Mouse (Mus musculus) T-helper 17 cell (primary cell): ENCODE measurements at regions not wholly inside any gene's neighbourhood (a gene's known extent, or its start where the extent isn't known, plus 50 kb on each side); places are given as distances from the start of the nearest gene placed in this dataset.

Source experiments
- in situ Hi-C, 2 experiments: fragments of 300-600 bp; cut with MboI, MseI; formaldehyde crosslinking; loops; 1 replicate in 1 of 2; 2 replicates in 1 of 2; pipeline ENCODE4 v1.15.1; 2025; ENCODE audit warnings: high pct_unique_total_duplicates in 2 of 2

DNA sequence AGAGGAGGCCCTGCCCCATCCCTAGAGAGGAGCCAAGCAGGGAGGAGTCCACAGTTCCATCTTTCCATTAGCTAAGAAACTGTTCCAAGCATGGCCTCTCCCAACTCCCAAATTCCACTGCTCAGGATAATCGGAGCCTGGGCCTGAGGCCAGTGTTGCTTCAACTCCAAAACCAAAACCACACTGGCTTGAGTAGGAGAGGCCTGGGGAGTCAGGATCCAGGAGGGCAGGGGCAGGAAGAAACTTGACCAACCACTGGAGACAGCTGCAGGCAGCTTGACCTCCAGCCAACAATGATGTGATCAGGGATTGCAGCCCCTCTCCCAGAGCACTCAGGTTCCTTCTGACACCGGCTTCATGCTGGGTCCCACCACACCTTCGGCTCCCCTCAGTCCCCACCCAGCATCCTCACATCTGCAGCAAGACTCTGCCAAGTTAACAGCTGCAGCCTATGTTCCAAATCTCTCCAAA is 99.1 kb upstream of the Zmiz1 start:
- in situ Hi-C loops = no loop called here

DNA sequence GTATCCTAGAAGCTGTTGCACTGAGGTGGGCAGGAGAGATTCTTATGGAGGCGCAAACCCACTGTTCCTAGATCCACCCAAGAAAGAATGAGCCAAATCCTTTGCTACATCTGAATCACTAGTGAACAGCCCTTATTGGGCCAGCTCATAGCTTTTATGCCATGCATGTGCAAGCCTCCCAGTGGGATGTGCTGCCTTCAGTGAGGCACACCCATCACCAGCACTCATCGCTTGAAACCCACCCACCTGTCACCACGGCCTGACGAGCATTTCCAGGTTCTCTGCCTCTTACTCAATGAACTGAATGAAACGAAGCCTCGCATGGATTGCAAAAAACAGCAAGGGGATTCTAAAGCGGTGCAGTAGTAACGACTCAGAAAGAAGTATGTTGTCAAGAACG is 98.3 kb upstream of the Zmiz1 start:
- in situ Hi-C loops = no loop called here

DNA sequence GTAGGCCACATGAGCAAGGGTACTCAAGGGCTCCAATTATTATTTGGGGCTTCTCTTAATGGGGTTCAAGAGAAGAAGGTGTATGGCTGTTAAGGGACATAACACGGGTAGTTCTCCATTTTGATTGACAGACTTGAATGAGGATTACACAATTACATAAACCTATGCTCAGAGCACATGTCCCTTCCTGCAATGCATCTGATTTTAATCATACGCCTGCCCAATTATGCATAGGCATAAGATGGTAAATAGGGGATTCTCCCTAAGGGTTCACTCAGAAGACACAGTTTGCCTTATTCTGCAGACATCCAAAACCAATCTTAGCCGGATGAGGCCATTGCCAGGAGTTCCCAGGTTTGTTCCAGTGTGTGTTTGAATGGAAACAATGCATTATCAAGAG is 97.9 kb upstream of the Zmiz1 start:
- in situ Hi-C loops = no loop called here

DNA sequence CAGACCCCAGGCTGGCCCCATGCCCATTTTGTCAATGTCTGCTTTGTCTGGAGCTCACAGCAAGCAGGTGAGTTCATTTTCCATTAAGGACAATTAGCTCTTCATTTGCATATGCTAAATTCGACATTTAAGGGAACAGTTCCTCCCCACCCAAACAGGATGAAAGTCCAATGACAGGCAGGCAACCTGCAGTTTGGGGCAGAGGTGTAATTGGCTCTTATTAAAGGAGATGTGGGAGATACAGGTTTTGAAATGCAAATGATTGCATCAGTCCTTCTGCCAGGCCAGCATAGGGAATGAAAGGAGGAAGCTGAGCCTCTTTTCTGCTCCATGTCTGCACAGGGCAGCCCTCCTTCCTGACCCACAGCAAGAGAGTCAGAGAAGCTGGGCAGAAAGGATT is 96.2 kb upstream of the Zmiz1 start:
- in situ Hi-C loops = no loop called here

DNA sequence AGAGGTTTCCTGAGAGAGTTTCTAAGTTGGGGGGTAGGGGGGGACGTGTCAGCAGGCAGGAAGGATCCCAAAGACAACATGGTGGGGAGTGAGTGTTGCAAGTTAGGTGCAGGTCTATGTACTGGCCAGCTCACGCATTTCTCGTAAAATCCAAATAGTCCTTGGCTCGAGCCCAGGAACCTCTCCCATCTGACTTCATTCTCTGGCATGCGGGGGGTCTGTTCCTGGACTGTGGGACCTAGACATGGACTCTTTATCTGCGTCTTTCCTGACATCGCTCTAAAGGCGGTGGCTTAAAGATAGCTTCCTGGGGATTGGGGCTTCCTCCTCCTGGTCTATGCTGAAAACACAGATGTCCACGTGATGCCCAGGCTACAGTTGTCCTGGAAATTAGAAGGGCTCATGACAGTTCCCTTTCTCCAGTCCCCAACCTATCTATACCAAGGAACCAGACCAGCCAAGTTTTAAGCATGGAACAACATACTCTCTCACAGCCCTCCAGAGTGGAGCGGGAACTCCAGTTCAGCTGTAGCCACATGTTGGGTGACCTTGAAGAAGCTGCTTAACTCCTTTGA is 93.7 kb upstream of the Zmiz1 start:
- in situ Hi-C loops = no loop called here

DNA sequence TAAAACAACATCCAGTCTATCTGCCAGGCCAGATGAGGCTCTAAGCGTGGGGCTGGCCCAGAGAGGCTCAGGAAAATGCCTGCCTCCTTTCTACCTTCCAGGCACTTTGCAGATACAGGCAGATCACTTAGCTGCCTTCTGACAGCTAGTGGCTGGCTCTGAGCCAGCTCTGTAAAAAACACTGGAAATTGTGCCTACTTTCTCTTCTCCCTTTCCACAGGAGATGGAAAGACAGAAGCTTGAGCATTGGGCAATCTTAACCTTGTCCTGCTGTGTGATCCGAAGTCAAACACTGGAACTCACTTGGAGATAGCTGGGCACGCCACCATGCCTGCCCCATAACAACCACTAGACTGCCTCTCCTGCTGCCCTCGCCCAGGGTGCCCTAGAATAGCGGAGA is 93.0 kb upstream of the Zmiz1 start:
- in situ Hi-C loops = no loop called here

DNA sequence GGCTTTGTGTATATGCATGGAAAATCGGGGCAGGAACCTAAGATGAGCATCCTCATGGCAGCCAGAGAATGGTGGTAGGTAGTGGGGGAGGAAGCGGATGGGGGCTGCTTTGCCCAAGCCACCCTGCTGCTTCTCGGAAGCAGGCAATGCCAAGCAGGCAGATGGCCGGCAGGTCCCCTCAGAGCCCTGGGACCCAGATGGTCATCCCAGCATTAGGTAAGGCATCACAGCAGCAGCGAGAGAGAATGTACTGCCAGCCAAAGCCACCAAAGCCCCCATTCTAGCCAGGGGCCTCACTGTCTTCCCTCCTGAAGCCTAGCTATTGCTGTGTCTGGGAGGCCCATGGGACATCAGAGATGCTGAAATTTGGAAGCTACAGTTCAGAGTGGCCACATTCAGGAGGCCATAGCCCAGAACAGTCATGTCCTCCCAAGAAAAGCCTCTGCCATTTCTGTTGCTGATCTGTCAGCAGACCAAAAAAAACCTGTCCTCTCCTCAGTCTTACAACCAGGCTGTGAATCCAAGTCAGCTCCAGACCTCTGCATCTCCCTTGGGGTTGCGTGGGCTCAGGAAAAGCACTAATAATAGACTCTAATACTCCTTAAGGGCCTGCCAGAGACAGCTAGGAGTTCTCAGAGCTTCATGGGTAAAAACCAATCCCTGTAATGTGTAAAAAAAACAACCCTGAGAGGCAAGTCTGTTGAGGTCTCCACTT is 88.5 kb upstream of the Zmiz1 start:
- in situ Hi-C loops = loop anchor here in 1 of 2 experiments (5.0 kb wide), 1 partner anchor 82 kb away; no protein-coding TSS in a partner anchor

DNA sequence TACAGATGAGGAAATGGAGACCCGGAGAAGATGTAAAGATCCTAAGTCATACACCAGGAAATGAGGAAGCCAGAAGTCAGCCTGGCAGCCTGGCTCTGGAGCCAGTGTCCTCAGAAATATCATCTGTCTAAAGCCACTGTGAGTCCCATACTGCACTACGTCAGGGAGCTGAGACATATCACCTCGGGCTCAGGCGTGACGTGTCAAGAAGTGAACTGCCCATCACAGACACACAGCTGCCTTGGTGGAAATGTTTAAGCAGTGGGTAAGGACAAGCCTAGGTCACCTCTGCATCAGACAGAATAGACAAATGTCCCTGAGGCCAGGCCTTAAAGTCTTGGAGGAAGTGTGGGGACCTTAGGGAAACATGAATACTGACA is 88.0 kb upstream of the Zmiz1 start:
- in situ Hi-C loops = loop anchor here in 1 of 2 experiments (5.0 kb wide), 1 partner anchor 81 kb away; no protein-coding TSS in a partner anchor

DNA sequence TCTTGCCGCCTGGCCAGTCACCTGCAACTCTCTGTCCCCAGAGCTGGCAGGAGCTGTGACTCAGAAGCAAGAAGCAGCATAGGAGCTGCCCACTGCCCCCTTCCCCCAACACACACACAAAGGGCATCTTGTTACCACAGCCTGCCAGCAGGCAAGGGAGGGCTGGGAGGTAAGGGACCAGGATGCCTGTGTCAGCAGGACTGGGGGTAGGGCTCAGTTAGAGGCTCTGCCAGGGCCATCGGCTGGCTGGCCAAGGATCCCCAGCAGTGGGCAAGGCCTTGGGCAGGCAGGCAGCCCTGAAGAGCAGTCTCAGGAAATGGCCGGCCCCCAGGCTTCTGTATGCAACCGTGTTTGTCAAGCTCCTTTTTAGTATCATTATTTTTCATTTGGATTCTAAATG is 87.3 kb upstream of the Zmiz1 start:
- in situ Hi-C loops = loop anchor here in 1 of 2 experiments (5.0 kb wide), 1 partner anchor 81 kb away; no protein-coding TSS in a partner anchor

DNA sequence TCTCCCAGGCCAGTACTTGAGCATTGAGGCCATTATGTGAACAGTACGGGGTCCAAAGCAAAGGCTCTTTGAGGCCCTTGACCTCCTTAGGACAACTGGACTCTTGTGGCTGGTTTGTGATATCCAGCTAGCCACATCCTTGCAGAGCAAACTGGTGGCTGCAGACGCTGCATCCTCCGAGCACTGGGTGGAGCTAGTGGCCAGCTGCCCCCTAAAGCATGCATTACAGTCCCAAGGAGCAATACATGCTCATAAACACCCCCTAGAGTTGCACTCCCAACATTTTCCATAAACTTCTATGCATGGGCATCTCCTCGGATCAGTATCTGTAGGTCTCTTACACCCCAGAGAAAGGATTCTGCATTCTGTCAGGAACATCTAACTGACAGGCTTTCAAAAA is 86.4 kb upstream of the Zmiz1 start:
- in situ Hi-C loops = loop anchor here in 1 of 2 experiments (5.0 kb wide), 1 partner anchor 80 kb away; no protein-coding TSS in a partner anchor

DNA sequence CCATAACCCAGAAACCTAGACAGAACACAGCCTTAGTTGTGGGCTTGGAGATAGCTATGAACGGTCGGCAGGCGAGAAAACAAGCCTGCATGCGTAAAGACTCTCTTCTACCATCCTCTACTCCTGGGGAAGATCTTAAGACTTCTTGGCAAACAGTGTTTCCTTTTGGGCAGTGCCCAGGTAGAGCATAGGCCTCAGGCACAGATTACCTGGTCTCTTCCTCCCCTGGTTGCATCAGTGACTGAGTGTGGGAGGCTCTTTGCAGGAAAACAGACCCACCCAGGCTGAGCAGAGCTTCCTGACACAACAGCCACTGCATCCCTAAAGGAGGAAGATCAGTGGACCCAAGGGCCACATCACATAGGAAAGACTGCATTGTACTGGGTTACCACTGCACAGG is 85.8 kb upstream of the Zmiz1 start:
- in situ Hi-C loops = loop anchor here in 1 of 2 experiments (5.0 kb wide), 1 partner anchor 79 kb away; no protein-coding TSS in a partner anchor

DNA sequence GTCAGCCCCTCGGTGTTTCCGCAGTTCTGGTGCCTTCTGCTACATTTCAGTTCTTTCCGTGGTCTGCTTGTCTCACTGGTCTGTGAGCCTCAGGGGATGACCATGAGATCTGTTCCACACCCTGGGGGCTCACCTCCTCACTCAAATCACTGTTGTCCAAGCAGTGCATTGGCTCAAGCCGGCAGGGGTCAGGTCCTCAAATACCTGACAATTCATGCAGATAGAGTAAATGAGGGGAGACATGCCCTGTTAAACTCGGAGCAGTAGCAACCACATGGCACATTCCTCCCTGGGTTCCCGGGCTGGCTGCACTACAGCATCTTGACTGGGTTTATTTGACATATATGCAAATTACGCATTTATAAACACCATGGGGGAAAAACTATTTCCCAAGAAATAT is 84.0 kb upstream of the Zmiz1 start:
- in situ Hi-C loops = no loop called here

DNA sequence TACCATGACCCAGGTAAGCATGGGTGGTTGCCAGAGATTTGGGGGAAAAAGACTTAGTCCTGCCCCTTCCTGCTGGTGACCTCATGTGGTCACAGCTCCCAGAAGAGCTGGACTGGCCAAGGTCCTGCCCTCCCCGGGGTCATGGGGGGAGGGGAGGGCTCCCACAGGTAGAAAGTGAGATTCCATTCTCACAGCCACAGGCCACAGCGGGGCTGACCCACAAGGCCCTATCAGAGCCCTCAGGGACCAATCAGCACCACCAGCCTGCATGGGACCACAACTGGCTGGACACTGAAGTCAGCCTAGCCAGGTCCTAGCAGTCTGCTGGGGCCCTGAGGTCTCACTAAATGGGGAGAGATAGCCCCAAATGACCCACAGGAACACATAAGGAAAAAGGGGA is 81.9 kb upstream of the Zmiz1 start:
- in situ Hi-C loops = no loop called here

DNA sequence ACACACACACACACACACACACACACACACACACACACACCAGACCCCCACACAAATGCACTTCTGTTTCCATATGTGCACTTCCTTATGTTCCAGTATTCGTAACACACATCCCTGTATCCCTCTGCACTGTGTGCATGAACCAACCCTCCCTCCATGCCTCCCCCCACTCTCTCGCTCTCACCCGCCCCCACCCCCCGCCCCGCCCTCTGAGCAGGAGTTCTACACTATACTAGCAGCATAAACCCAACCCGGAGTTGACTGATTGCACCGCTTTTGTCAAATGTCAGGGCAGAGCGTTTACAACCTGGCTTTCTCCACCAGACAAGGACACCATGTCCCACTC is 81.5 kb upstream of the Zmiz1 start:
- in situ Hi-C loops = no loop called here

DNA sequence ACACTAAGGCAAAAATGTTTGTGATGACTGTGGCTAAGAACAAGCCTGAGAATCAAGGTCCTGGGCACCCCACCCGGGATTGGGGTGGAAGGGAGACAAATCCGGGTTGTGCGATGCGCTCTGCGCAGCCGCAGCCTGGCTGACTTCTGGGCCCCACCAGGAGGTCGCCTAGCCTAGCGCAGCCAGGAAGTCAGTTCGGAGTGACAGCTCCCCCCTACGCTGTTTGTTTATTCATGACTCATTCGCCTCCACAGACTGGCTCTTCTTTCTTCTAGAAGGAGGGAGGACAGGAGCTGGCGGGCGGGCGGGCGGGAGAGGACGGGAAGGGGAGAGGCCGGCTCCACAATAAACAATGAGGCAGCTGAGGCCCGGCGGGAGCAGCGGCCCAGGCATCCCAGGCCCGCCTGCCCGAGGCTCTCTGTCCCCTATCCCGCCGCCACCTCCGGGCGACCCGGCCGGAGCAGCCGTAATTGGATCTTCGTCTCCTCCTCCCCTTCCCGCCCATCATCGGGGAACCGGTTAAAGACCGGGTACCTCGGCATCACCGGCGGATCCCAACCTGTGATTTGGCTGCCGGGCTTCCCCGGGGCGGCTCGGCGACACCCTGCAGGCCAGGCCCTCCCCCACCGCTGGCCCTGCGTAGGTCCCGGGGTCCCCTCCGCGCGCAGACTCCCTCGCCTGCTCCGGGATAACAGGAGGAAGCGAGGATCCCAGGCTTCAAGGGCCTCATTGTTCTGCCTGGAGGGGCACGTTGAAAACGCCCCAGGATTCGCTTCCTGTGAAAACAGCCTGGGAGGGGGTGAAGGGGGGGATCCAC is 80.9 kb upstream of the Zmiz1 start:
- in situ Hi-C loops = no loop called here

DNA sequence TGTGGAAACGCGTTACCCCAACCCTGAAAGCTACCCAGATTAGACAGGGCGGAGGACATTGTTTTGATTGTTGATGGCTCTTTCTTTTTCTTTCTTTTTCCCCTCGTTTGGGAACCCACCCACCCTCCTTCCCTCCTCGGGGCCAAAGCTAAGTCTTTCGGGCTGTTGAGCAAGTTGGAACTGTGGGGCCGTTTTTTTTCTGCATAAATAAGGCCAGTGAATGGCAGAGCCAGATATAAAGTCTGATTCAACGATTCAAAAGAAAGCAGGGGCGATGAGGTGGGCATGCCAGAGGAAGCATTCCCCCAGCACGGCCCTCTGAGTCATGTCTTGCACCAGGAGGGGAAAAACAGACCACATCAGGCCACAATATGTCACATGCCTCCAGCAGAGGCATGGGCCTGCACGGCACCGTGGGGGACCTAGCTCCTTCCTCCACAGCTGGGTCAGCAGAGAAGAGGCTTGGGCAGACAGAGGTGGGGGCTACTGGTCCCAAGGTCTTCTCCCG is 80.2 kb upstream of the Zmiz1 start:
- in situ Hi-C loops = no loop called here

DNA sequence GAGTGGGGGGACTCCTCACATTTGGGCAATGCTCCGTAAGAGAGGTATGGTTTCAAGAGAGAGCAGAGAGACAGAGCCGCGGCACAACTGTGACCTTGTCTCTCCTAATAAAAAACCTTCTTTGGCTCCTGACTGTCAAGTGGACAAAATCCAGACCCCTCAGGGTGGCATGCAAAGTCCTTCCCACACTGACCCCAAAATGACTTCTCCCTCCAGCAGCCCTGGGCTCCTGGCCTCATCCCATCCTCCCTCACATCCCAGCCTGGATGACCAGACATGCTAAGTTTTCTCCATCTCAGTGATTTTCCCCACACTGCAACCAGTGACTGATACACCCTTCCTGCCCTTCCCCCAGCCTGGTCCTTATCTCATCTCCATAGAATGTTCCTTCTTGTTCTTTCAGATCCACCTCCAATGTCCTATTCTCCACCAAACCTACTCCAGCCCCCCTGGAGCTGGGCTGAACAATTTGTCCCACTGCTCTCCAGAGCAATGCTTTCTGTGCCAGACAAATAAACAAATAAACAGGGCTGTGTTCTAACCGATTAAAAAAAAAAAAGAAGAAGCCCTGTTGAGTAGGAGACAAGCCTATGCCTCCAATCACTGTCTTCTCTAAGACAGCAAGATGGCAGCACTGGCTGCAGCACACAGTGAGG is 75.7 kb upstream of the Zmiz1 start:
- in situ Hi-C loops = no loop called here

DNA sequence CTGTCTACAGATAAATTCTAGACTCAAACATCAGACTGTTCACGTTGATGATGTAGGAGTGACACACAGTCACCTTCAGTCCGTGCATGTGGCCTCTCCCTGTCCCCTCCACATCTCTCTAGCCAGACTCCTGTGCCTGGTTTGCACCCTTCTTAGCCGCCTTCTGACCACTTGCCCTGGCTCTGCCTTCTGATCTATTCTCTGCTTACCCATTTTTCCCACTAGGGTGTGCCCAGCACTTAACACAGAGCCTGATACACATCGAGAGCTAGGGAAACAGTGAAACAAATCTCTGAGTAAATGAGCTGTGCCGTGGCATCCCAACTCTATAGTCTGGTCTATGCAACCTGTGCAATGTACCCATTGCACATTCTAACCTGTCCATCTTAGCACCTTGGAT is 73.3 kb upstream of the Zmiz1 start:
- in situ Hi-C loops = no loop called here

DNA sequence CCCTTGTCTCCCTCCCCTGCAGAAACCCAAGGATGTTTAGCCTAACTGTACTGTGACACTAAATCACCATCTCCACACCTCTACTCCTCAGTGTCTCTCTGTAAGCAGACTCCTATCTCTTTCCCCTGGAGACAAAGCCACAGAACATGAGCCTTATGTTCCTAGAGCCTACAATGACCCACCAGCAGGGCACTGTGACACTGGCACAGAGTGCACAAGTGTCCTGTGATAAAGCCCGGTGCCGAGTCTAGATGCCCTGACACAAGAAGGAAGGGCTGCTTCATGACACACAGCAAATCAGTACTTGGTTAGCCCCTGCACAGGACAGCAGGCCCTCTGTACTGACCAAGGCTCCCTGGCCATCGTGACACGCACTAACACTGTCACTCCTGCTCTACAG is 71.2 kb upstream of the Zmiz1 start:
- in situ Hi-C loops = no loop called here

DNA sequence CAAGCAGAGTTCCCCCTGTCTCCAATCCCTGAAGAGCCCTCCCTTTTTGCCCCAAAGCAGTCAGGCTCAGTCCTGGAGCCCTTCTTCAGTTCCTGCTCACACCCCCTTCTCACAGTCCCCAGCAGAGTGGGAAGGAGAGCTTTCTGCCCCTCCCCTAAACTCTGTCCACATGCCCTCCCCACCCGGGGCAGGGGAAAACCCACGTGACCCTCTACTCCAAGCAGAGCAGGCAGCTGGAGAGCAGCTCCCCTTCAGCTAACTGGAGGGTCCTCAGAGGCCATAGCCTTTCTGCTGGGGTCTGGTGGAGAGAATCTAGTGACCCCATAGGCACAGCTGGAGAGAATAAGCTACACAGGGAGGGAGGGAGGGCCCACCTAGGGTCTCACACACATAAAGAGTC is 69.7 kb upstream of the Zmiz1 start:
- in situ Hi-C loops = no loop called here

DNA sequence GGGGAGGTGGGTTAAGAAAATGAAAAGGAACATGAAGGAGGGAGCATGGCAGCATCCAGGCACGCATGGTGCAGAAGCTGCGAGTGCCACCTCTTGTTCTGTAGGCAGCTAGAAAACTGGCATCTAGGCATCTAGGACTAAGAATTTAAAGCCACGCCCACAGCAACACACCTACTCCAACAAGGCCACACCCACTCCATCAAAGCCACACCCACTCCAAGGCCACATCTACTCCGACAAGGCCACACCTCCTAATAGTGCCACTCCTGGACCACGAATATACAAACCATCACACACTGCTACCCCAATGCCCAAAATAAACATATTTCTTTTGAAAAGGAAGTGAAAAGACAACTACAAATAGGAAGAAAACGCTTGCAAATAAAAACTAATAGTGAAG is 66.6 kb upstream of the Zmiz1 start:
- in situ Hi-C loops = no loop called here

DNA sequence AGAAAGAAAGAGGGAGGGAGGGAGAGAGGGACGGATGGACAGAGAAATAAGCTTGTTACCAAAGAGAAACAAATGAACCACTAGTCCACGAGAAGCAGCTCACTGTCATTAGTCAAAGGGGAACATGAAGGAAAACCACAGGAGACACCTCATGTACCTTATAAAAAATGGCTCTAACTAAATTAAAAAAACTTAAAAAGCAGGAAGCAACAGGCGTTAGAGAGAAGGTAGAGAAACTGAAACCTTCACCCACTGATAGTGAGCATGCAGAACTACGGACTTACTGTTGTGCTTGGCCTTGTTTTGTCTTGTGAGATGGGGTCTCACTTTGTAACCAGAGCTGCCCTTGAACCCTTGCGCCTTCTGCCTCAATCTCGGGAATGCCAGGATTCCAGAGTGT is 66.0 kb upstream of the Zmiz1 start:
- in situ Hi-C loops = no loop called here
